Mouse (Mus musculus): ENCODE results near the gene 9130023H24Rik. TPM values are rescaled to one million over a fixed set of nuclear protein-coding genes. Genes with fewer than 3 reads are reported as not detected.

The 9130023H24Rik gene
- total and polyA plus RNA-seq, 3 experiments = 2.1 to 3.2 (median 2.2) TPM

GRCm38 (mm10) chr7:128244410-128245025 is 6.7 kb upstream of the 9130023H24Rik start:
- no peak overlapping the region for H3K4me2 ChIP-seq (ENCODE audit: insufficient read depth, low read depth, poor library complexity, severe bottlenecking)
- H3K4me1 ChIP-seq (ENCODE audit: control insufficient read depth in 1 of 2, insufficient read depth in 2 of 2) = peaks cover 2 to 15% of the 10 kb centered on the region in 2 experiments; a peak in 3 of 4 replicates
- TF ChIP-seq MAZ (IDR thresholded peaks at IDR 0.05; ENCODE audit: low read depth, low read length) = no peak
- no peak for TF ChIP-seq JUN (IDR thresholded peaks at IDR 0.05; ENCODE audit: insufficient read depth, low read depth, low read length)
- TF ChIP-seq TCF12 (IDR thresholded peaks at IDR 0.05; ENCODE audit: low read depth, low read length) = no peak
- no peak for TF ChIP-seq MXI1 (IDR thresholded peaks at IDR 0.05; ENCODE audit: low read depth, low read length)
- no peak for TF ChIP-seq POLR2AphosphoS2 (IDR thresholded peaks at IDR 0.05; ENCODE audit: low read depth, low read length)
- TF ChIP-seq SMC3 (IDR thresholded peaks at IDR 0.05; ENCODE audit: low read depth, low read length) = no peak
- no peak for TF ChIP-seq SIN3A (IDR thresholded peaks at IDR 0.05; ENCODE audit: low read length)
- no peak for TF ChIP-seq CHD2 (IDR thresholded peaks at IDR 0.05; ENCODE audit: low read length)
- TF ChIP-seq MEF2A (IDR thresholded peaks at IDR 0.05; ENCODE audit: borderline replicate concordance, low read depth, low read length) = no peak
- TF ChIP-seq GABPA (IDR thresholded peaks at IDR 0.05; ENCODE audit: insufficient replicate concordance, low read depth, low read length) = no peak
- no peak for TF ChIP-seq EP300 (IDR thresholded peaks at IDR 0.05; ENCODE audit: low read length)
- no peak for TF ChIP-seq USF2 (conservative IDR thresholded peaks at IDR 0.05; ENCODE audit: low read depth, low read length)
- no peak for TF ChIP-seq E2F4 (IDR thresholded peaks at IDR 0.05; ENCODE audit: insufficient replicate concordance, low read depth, low read length)
- no peak for TF ChIP-seq ZKSCAN1 (IDR thresholded peaks at IDR 0.05; ENCODE audit: borderline replicate concordance, low read depth, low read length)
- in situ Hi-C loops (cut with MboI; ENCODE audit: low pct_ligation_motif_present, low pct_unique_long_range_greater_than_20kb, low sequenced_read_pairs) (no loop called here), dilution Hi-C loops (cut with MboI; ENCODE audit: extremely low pct_ligation_motif_present, extremely low pct_unique_long_range_greater_than_20kb, low sequenced_read_pairs) (no loop called here)
- H3K79me2 ChIP-seq (replicated peaks; ENCODE audit: control insufficient read depth, extremely low read depth, insufficient read depth, poor library complexity, severe bottlenecking) = no peaks in the 10 kb centered on the region
- DNase-seq (ENCODE audit: extremely low read depth) = no peak
- H3K9ac ChIP-seq (ENCODE audit: insufficient read depth, low read depth) = no peak overlapping the region
- no peak overlapping the region for H3K4me3 ChIP-seq (replicated peaks in 1 of 3; ENCODE audit: low read depth in 2 of 3, low read length in 2 of 3, poor library complexity in 1 of 3)
- H3K36me3 ChIP-seq (replicated peaks in 1 of 2; ENCODE audit: control insufficient read depth in 1 of 2, insufficient read depth in 1 of 2, low read length in 1 of 2) = peaks cover 51 to 65% of the 10 kb centered on the region in 2 experiments
- no peaks in the 10 kb centered on the region for H3K9me3 ChIP-seq (replicated peaks; ENCODE audit: low read length)
- H3K27ac ChIP-seq (ENCODE audit: insufficient read depth, low read depth) = no peak overlapping the region
- no peaks in the 10 kb centered on the region for H3K27me3 ChIP-seq (replicated peaks)

DNA sequence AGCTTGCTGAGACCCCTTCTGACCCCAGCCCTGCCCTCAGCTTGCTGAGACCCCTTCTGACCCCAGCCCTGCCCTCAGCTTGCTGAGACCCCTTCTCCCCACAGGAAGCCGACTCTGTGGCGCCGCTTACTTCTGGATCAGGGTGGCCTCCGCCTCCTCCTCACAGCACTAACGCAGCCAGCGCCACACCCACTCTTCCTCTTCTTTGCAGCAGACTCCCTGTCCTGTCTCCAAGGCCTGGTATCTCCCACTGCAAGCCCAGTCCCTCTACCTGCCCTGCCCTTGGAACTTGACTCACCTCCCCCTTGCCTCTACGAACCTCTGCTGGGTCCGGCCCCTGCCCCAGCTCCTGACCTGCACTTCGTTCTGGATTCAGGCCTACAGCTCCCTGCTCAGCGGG is 6.1 kb upstream of the 9130023H24Rik start:
- Histone ChIP-seq H3K9ac (ENCODE audit: insufficient read depth, low read depth) (no peak overlapping the region), H3K36me3 (replicated peaks in 1 of 2; ENCODE audit: control insufficient read depth in 1 of 2, insufficient read depth in 1 of 2, low read length in 1 of 2) (peaks cover 51 to 61% of the 10 kb centered on the region in 2 experiments), H3K4me2 (ENCODE audit: insufficient read depth, low read depth, poor library complexity, severe bottlenecking) (no peak overlapping the region), H3K27ac (ENCODE audit: insufficient read depth, low read depth) (no peak overlapping the region), H3K27me3 (replicated peaks) (no peaks in the 10 kb centered on the region), H3K4me1 (ENCODE audit: control insufficient read depth in 1 of 2, insufficient read depth in 2 of 2) (peaks cover 2 to 19% of the 10 kb centered on the region in 2 experiments; a peak in 3 of 4 replicates), H3K9me3 (replicated peaks; ENCODE audit: low read length) (no peaks in the 10 kb centered on the region), H3K79me2 (replicated peaks; ENCODE audit: control insufficient read depth, extremely low read depth, insufficient read depth, poor library complexity, severe bottlenecking) (no peaks in the 10 kb centered on the region), H3K4me3 (replicated peaks in 1 of 3; ENCODE audit: low read depth in 2 of 3, low read length in 2 of 3, poor library complexity in 1 of 3) (no peak overlapping the region)
- TF ChIP-seq CHD1 (IDR thresholded peaks at IDR 0.05; ENCODE audit: low read depth, low read length) (no peak), ZNF384 (IDR thresholded peaks at IDR 0.05; ENCODE audit: low read depth, low read length) (no peak), TCF12 (IDR thresholded peaks at IDR 0.05; ENCODE audit: low read depth, low read length) (no peak), BHLHE40 (IDR thresholded peaks at IDR 0.05; ENCODE audit: low read depth, low read length) (no peak), RAD21 (IDR thresholded peaks at IDR 0.05; ENCODE audit: low read depth, low read length) (no peak), ETS1 (conservative IDR thresholded peaks at IDR 0.05; ENCODE audit: low read depth, low read length) (no peak), CHD2 (IDR thresholded peaks at IDR 0.05; ENCODE audit: low read length) (no peak), TBP (conservative IDR thresholded peaks at IDR 0.05; ENCODE audit: low read depth, low read length) (no peak), USF2 (conservative IDR thresholded peaks at IDR 0.05; ENCODE audit: low read depth, low read length) (no peak), KAT2A (IDR thresholded peaks at IDR 0.05; ENCODE audit: insufficient replicate concordance, low read length) (no peak), MAX (IDR thresholded peaks at IDR 0.05; ENCODE audit: low read length) (no peak), JUND (conservative IDR thresholded peaks at IDR 0.05; ENCODE audit: low read depth, low read length) (no peak)
- DNase-seq (ENCODE audit: extremely low read depth) = no peak
- in situ Hi-C loops (cut with MboI; ENCODE audit: low pct_ligation_motif_present, low pct_unique_long_range_greater_than_20kb, low sequenced_read_pairs) (no loop called here), dilution Hi-C loops (cut with MboI; ENCODE audit: extremely low pct_ligation_motif_present, extremely low pct_unique_long_range_greater_than_20kb, low sequenced_read_pairs) (no loop called here)
